Mouse (Mus musculus): ENCODE measurements around the gene Psmb3.
A peak's percentile ranks its signal among the peaks of the same experiment; 100 is the strongest.
"Not testable (repeated sequence)": the region's sequence is repeated elsewhere in the genome, so short reads cannot be mapped to it uniquely, and the experiment has no call there.

The Psmb3 gene

GRCm38 (mm10) chr11:97694921-97695711 is 8.1 kb upstream of the Psmb3 start:
- peak; percentile 62 for DNase-seq (ENCODE audit: low read depth, low spot score)

GRCm38 (mm10) chr11:97695712-97696401 is 7.3 kb upstream of the Psmb3 start:
- DNase-seq (ENCODE audit: low read depth, low spot score), result no peak

- no peak for DNase-seq (ENCODE audit: low read depth, low spot score)
Observed at GRCm38 (mm10) chr11:97696669-97697068, 6.5 kb upstream of the Psmb3 start.

GRCm38 (mm10) chr11:97697199-97697890 is 5.9 kb upstream of the Psmb3 start:
- no peak for DNase-seq (ENCODE audit: low read depth, low spot score)

GRCm38 (mm10) chr11:97697891-97698529 is 5.2 kb upstream of the Psmb3 start:
- peak; percentile 26 for DNase-seq (ENCODE audit: low read depth, low spot score)

GRCm38 (mm10) chr11:97698741-97699611 is 4.2 kb upstream of the Psmb3 start:
- DNase-seq (ENCODE audit: low read depth, low spot score), result peak; percentile 81

GRCm38 (mm10) chr11:97699626-97700002 is 3.6 kb upstream of the Psmb3 start:
- DNase-seq (ENCODE audit: low read depth, low spot score), result peak; percentile 96

- peak; percentile 92 for DNase-seq (ENCODE audit: low read depth, low spot score)
Observed at GRCm38 (mm10) chr11:97700003-97700745, 3.0 kb upstream of the Psmb3 start, which contains the start of gene Pcgf2. Pcgf2 (minus strand) TSS chr11:97700497.

- DNase-seq (ENCODE audit: low read depth, low spot score), result peak; percentile 58
Observed at GRCm38 (mm10) chr11:97700746-97701580, 2.2 kb upstream of the Psmb3 start.

- peak; percentile 29 for DNase-seq (ENCODE audit: low read depth, low spot score)
Observed at GRCm38 (mm10) chr11:97701581-97702392, 1.4 kb upstream of the Psmb3 start.

- DNase-seq (ENCODE audit: low read depth, low spot score), result peak; percentile 90
Observed at GRCm38 (mm10) chr11:97702393-97702745, 830 bp upstream of the Psmb3 start.

- not testable (repeated sequence) for DNase-seq (ENCODE audit: low read depth, low spot score)
Observed at GRCm38 (mm10) chr11:97710067-97710466, 6.9 kb downstream of the Psmb3 start.

GRCm38 (mm10) chr11:97711200-97711900 is 8.2 kb downstream of the Psmb3 start:
- DNase-seq (ENCODE audit: low read depth, low spot score), result no peak

- DNase-seq (ENCODE audit: low read depth, low spot score), result no peak
Observed at GRCm38 (mm10) chr11:97712286-97712685, 9.1 kb downstream of the Psmb3 start.

GRCm38 (mm10) chr11:97713896-97714295 is 10.7 kb downstream of the Psmb3 start:
- no peak for DNase-seq (ENCODE audit: low read depth, low spot score)

- peak; percentile 51 for DNase-seq (ENCODE audit: low read depth, low spot score)
Observed at GRCm38 (mm10) chr11:97714356-97714755, 11.2 kb downstream of the Psmb3 start.
